Mouse (Mus musculus) lung, postnatal 0 days (tissue): ENCODE measurements at regions not wholly inside any gene's neighbourhood (a gene's known extent, or its start where the extent isn't known, plus 50 kb on each side); places are given as distances from the start of the nearest gene placed in this dataset.
"Not testable (repeated sequence)": the region's sequence is repeated elsewhere in the genome, so short reads cannot be mapped to it uniquely, and the experiment has no call there.

ENCODE experiments used
- ATAC-seq: fragments of 200-750 bp; cut with Nextera tagmentation; 2 replicates; pipeline ENCODE4 v1.8.0; 2017; ENCODE audit warnings: moderate library complexity
- DNase-seq: peaks from one replicate; pipeline ENCODE4 v3.0.0-alpha.2; 2016; ENCODE audit warnings: low spot score
- H3K27ac ChIP-seq: fragments of 300-500 bp; sonication (generic); 2 replicates; pipeline ENCODE4 v1.5.1; 2014; ENCODE audit warnings: antibody characterized with exemption, mild to moderate bottlenecking, low read length, mixed read lengths
- H3K27me3 ChIP-seq: fragments of 300-500 bp; sonication (generic); replicated peaks from 2 replicates; pipeline ENCODE4 v1.6.1; 2014; ENCODE audit warnings: low read length, mixed read lengths; ENCODE audit not compliant: insufficient read depth
- H3K36me3 ChIP-seq: fragments of 300-500 bp; sonication (generic); 2 replicates; pipeline ENCODE4 v1.6.1; 2014; ENCODE audit warnings: low read length, mixed read lengths; ENCODE audit not compliant: insufficient read depth
- H3K4me1 ChIP-seq: fragments of 300-500 bp; sonication (generic); 2 replicates; pipeline ENCODE4 v1.6.1; 2014; ENCODE audit warnings: antibody characterized with exemption, low read depth, low read length, mixed read lengths; ENCODE audit not compliant: insufficient read depth
- H3K4me2 ChIP-seq: fragments of 300-500 bp; sonication (generic); replicated peaks from 2 replicates; pipeline ENCODE4 v1.6.1; 2014; ENCODE audit warnings: low read depth, mild to moderate bottlenecking, low read length, moderate library complexity, mixed read lengths
- H3K4me3 ChIP-seq: fragments of 300-500 bp; sonication (generic); 2 replicates; pipeline ENCODE4 v1.5.1; 2014; ENCODE audit warnings: low read depth, low read length
- H3K9ac ChIP-seq: fragments of 300-500 bp; sonication (generic); replicated peaks from 2 replicates; pipeline ENCODE4 v1.6.1; 2014; ENCODE audit warnings: low read depth, mild to moderate bottlenecking
- H3K9me3 ChIP-seq: fragments of 300-500 bp; sonication (generic); 2 replicates; pipeline ENCODE4 v1.6.1; 2016; ENCODE audit warnings: low read length, mixed read lengths
- CTCF ChIP-seq: IDR thresholded peaks from 2 replicates; pipeline ENCODE4 v1.5.1; 2016; ENCODE audit warnings: antibody characterized with exemption, mild to moderate bottlenecking
- EP300 ChIP-seq: IDR thresholded peaks from 2 replicates; pipeline ENCODE4 v1.6.1; 2016; ENCODE audit warnings: antibody characterized with exemption, mild to moderate bottlenecking, control low read depth
- WGBS: fragments of 180-500 bp; shearing (Covaris S2); extraction: QIAGEN DNeasy Blood & Tissue Kit; methylation state at CpG from one replicate; pipeline ENCODE4 v1.1.7; 2014; 5-methylcytosine and 5-hydroxymethylcytosine counted together

- WGBS: 44% methylated on average over 6 of the region's 6 CpGs
- DNase-seq (no peak), ATAC-seq (no peak; the same call in 1 of the 2 replicates)
- TF ChIP-seq EP300: no peak
- peak; percentile 70 for TF ChIP-seq CTCF
- H3K27ac ChIP-seq: no peak overlapping the region
- H3K9me3 ChIP-seq: no peaks in the 10 kb centered on the region
- H3K27me3 ChIP-seq: no peaks in the 10 kb centered on the region
- H3K4me2 ChIP-seq: no peak overlapping the region
- H3K36me3 ChIP-seq: no peaks in the 10 kb centered on the region
- no peak overlapping the region for H3K4me3 ChIP-seq
- no peak overlapping the region for H3K9ac ChIP-seq
- no peaks in the 10 kb centered on the region for H3K4me1 ChIP-seq
Observed at GRCm38 (mm10) chr15:89730320-89730719, 111.3 kb downstream of the Syt10 start.

GRCm38 (mm10) chr15:89724356-89724755, 117.3 kb downstream of the Syt10 start:
- 59% methylated on average over 12 of the region's 12 CpGs for WGBS
- no peak for TF ChIP-seq EP300
- Histone ChIP-seq H3K9ac (no peak overlapping the region), H3K27ac (no peak overlapping the region), H3K4me1 (no peaks in the 10 kb centered on the region), H3K4me3 (no peak overlapping the region), H3K9me3 (no peaks in the 10 kb centered on the region), H3K4me2 (no peak overlapping the region), H3K36me3 (no peaks in the 10 kb centered on the region), H3K27me3 (no peaks in the 10 kb centered on the region)
- DNase-seq (no peak), ATAC-seq (no peak)

- no peaks in the 10 kb centered on the region for H3K27me3 ChIP-seq
- H3K4me2 ChIP-seq: no peak overlapping the region
- H3K9me3 ChIP-seq: no peaks in the 10 kb centered on the region
- H3K27ac ChIP-seq: no peak overlapping the region
- ATAC-seq: no peak
- DNase-seq: no peak
- H3K4me1 ChIP-seq: no peaks in the 10 kb centered on the region
- no peak overlapping the region for H3K4me3 ChIP-seq
- H3K36me3 ChIP-seq: no peaks in the 10 kb centered on the region
- TF ChIP-seq CTCF: no peak
- TF ChIP-seq EP300: no peak
- H3K9ac ChIP-seq: no peak overlapping the region
- WGBS: 60% methylated on average over 2 of the region's 2 CpGs
Observed at GRCm38 (mm10) chr15:89697221-89697620, 105.5 kb upstream of the Rabl2 start.

GRCm38 (mm10) chr15:89676366-89676765, 84.6 kb upstream of the Rabl2 start:
- no peaks in the 10 kb centered on the region for H3K9me3 ChIP-seq
- no peak overlapping the region for H3K4me3 ChIP-seq
- H3K4me1 ChIP-seq: no peaks in the 10 kb centered on the region
- DNase-seq (no peak), ATAC-seq (no peak)
- no peaks in the 10 kb centered on the region for H3K27me3 ChIP-seq
- no peaks in the 10 kb centered on the region for H3K36me3 ChIP-seq
- no peak overlapping the region for H3K9ac ChIP-seq
- H3K27ac ChIP-seq: no peak overlapping the region
- H3K4me2 ChIP-seq: no peak overlapping the region
- TF ChIP-seq EP300 (no peak), CTCF (no peak)

- 89% methylated on average over 1 of the region's 1 CpGs for WGBS
- not testable (repeated sequence) for H3K9ac ChIP-seq, H3K4me1 ChIP-seq, H3K4me3 ChIP-seq, DNase-seq, ATAC-seq, H3K9me3 ChIP-seq, H3K4me2 ChIP-seq, H3K27me3 ChIP-seq, H3K36me3 ChIP-seq, H3K27ac ChIP-seq
Observed at GRCm38 (mm10) chr15:89656558-89656957, 64.8 kb upstream of the Rabl2 start.
